Mouse (Mus musculus) midbrain, embryonic 14.5 days (tissue): Measurements from ENCODE around the gene Ubp1. TPM values are rescaled to one million over a fixed set of nuclear protein-coding genes. Genes with fewer than 3 reads are reported as not detected.
A peak's percentile ranks its signal among the peaks of the same experiment; 100 is the strongest.
"Not testable (repeated sequence)": the region's sequence is repeated elsewhere in the genome, so short reads cannot be mapped to it uniquely, and the experiment has no call there.

Experiments
- ATAC-seq: fragments of 200-750 bp; cut with Nextera tagmentation; 2 replicates; pipeline ENCODE4 v1.8.0; 2017; ENCODE audit warnings: moderate number of reproducible peaks, moderate library complexity; ENCODE audit not compliant: low FRiP score, low TSS enrichment
- DNase-seq: peaks from one replicate; pipeline ENCODE4 v3.0.0-alpha.2; 2015
- H3K27ac ChIP-seq: fragments of 300-500 bp; sonication (generic); replicated peaks from 2 replicates; pipeline ENCODE4 v1.5.1; 2014; ENCODE audit warnings: mild to moderate bottlenecking, low read depth, low read length, moderate library complexity
- H3K27me3 ChIP-seq: fragments of 300-500 bp; sonication (generic); 2 replicates; pipeline ENCODE4 v1.6.1; 2014; ENCODE audit warnings: low read length, control low read depth, mixed read lengths; ENCODE audit not compliant: control insufficient read depth, insufficient read depth
- H3K36me3 ChIP-seq: fragments of 300-500 bp; sonication (generic); 2 replicates; pipeline ENCODE4 v1.6.1; 2014; ENCODE audit warnings: low read length, control low read depth; ENCODE audit not compliant: control insufficient read depth, insufficient read depth
- H3K4me1 ChIP-seq: fragments of 300-500 bp; sonication (generic); 2 replicates; pipeline ENCODE4 v1.6.1; 2014; ENCODE audit warnings: mild to moderate bottlenecking, antibody characterized with exemption, low read length, control low read depth; ENCODE audit not compliant: control insufficient read depth, insufficient read depth
- H3K4me2 ChIP-seq: fragments of 300-500 bp; sonication (generic); 2 replicates; pipeline ENCODE4 v1.6.1; 2014; ENCODE audit warnings: mild to moderate bottlenecking, low read length, moderate library complexity
- H3K4me3 ChIP-seq: fragments of 300-500 bp; sonication (generic); replicated peaks from 2 replicates; pipeline ENCODE4 v1.5.1; 2014; ENCODE audit warnings: low read depth, low read length
- H3K9ac ChIP-seq: fragments of 300-500 bp; sonication (generic); replicated peaks from 2 replicates; pipeline ENCODE4 v1.6.1; 2014; ENCODE audit warnings: mild to moderate bottlenecking, low read length, moderate library complexity
- H3K9me3 ChIP-seq: fragments of 300-500 bp; sonication (generic); 2 replicates; pipeline ENCODE4 v1.6.1; 2016; ENCODE audit warnings: low read length, control low read depth, mixed read lengths; ENCODE audit not compliant: control insufficient read depth
- WGBS: fragments of 180-500 bp; shearing (Covaris S2); extraction: QIAGEN DNeasy Blood & Tissue Kit; methylation state at CpG from one replicate; pipeline ENCODE4 v1.1.7; 2014; 5-methylcytosine and 5-hydroxymethylcytosine counted together
- polyA plus RNA-seq: library from polyadenylated mRNA; unstranded; fragments of >200 nt; fragmentation: Nextera tagmentation; extraction: Ambion mirVana; gene quantifications from 2 replicates; pipeline ENCODE4 v1.2.1, GENCODE M21; 2014

Ubp1 gene
- polyA plus RNA-seq = 31.9 and 39.0 TPM in 2 replicates

DNA sequence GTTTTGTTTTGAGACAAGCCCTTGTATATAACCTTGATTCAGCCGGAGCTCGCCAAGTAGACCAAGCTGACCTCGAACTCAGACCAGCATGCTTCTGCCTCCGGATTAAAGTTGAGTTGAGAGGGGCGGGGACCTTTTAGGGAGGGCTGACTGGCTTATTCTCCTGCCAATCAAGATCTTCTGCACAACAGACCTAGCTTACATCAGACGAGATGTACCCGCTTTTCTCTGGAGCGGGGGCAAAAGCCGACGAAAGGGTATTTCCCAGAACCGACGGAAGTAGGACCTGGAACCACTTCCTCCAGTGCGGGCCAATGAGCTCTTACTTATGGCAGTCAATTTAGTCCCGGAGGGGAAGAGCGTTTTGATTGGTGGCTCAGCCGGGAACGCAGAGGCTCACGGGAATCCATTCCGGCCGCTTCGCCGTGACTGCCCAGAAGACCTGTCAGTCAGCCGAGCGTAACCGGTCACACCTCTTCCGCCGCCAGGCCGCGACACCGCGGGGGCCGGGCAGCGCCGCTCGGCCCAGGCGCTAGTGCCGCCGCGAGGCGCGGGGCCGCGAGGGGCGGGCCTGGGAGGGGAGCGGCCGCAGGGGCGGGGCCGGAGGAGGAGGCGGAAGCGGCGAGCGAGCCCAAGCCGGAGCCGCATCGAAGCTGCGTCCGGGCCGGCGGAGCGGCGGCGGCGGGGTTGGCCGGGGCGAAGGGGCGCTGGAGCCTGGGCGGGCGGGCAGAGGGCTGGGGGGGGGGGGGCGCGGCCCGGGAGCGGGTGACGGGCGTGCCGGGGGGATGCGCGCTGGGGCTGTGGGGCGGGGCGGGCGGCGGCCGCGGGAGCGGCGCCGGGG is at the start of gene Ubp1:
Ubp1 (plus strand) TSS at position 401 of the 841 bp plus-strand sequence.
- Histone ChIP-seq H3K27me3 (no peaks in the 10 kb centered on the region), H3K4me1 (peaks cover 22% of the 10 kb centered on the region), H3K9me3 (no peaks in the 10 kb centered on the region), H3K4me3 (peak within 1 kb of the TSS; percentile 93), H3K4me2 (peak within 1 kb of the TSS; percentile 82), H3K27ac (peak within 1 kb of the TSS; percentile 87), H3K9ac (peak within 1 kb of the TSS; percentile 91), H3K36me3 (no peaks in the 10 kb centered on the region)
- 1% methylated on average over 51 of the region's 86 CpGs for WGBS
- ATAC-seq (peak; percentile 96), DNase-seq (peak; percentile 98)

DNA sequence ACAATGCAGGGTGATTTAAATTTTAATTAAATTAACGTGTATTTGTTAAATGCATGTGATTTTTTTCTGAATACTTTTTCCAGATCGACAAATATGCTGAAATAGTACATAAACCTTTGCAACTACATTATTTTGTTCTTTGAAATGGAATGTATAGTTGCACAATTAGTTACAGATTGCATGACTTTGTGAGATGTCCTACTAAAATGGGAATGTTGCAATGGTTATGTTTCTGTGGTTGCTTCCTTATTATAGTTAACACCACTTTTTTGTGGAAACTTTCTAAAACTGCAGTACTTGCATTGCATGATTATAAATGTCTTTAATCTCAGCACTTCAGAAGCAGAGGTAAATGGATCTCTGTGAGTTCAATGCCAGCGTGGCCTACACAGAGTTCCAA is 35.8 kb upstream of the Ubp1 start:
- H3K36me3 ChIP-seq = peaks cover 88% of the 10 kb centered on the region
- no peak overlapping the region for H3K4me3 ChIP-seq
- no peak for DNase-seq
- H3K4me1 ChIP-seq = no peaks in the 10 kb centered on the region
- no peak overlapping the region for H3K27ac ChIP-seq
- ATAC-seq = no peak
- H3K4me2 ChIP-seq = no peak overlapping the region
- no peaks in the 10 kb centered on the region for H3K27me3 ChIP-seq
- WGBS = 97% methylated on average over 3 of the region's 3 CpGs
- no peak overlapping the region for H3K9ac ChIP-seq
- H3K9me3 ChIP-seq = no peaks in the 10 kb centered on the region

- H3K4me1 ChIP-seq = no peaks in the 10 kb centered on the region
- H3K27me3 ChIP-seq = no peaks in the 10 kb centered on the region
- no peak overlapping the region for H3K9ac ChIP-seq
- no peak overlapping the region for H3K4me3 ChIP-seq
- H3K4me2 ChIP-seq = no peak overlapping the region
- H3K9me3 ChIP-seq = no peaks in the 10 kb centered on the region
- DNase-seq (peak; percentile 8), ATAC-seq (no peak)
- peaks cover 87% of the 10 kb centered on the region for H3K36me3 ChIP-seq
- WGBS = 92% methylated on average over 4 of the region's 4 CpGs
- no peak overlapping the region for H3K27ac ChIP-seq
Measured at GRCm38 (mm10) chr9:113903136-113903535, 27.6 kb upstream of the Ubp1 start.

DNA sequence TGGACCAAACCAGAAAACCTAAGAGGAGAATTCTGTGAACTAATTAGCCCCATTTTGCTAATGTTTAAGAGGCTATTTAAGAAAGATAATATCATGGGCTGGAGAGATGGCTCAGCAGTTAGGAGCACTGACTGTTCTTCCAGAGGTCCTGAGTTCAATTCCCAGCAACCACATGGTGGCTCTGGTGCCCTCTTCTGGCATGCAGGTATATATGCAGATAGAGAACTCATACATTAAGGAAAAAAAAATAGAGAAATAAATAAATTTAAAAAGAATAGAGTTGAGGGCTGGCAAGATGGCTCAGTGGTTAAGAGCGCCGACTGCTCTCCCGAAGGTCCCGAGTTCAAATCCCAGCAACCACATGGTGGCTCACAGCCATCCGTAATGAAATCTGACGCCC is 26.4 kb upstream of the Ubp1 start:
- not testable (repeated sequence) for H3K27ac ChIP-seq, ATAC-seq, H3K4me1 ChIP-seq, H3K27me3 ChIP-seq, H3K9ac ChIP-seq, H3K4me2 ChIP-seq, H3K9me3 ChIP-seq, H3K4me3 ChIP-seq
- peak; percentile 8 for DNase-seq
- H3K36me3 ChIP-seq = peaks cover 90% of the 10 kb centered on the region
- WGBS = 98% methylated on average over 6 of the region's 6 CpGs

- Histone ChIP-seq H3K9me3 (no peaks in the 10 kb centered on the region), H3K4me2 (no peak overlapping the region), H3K36me3 (peaks cover 82% of the 10 kb centered on the region), H3K27me3 (no peaks in the 10 kb centered on the region), H3K4me1 (no peaks in the 10 kb centered on the region), H3K4me3 (no peak overlapping the region), H3K9ac (no peak overlapping the region), H3K27ac (no peak overlapping the region)
- DNase-seq (no peak), ATAC-seq (no peak)
- 98% methylated on average over 5 of the region's 5 CpGs for WGBS
Measured at GRCm38 (mm10) chr9:113915789-113916188, 14.9 kb upstream of the Ubp1 start.

DNA sequence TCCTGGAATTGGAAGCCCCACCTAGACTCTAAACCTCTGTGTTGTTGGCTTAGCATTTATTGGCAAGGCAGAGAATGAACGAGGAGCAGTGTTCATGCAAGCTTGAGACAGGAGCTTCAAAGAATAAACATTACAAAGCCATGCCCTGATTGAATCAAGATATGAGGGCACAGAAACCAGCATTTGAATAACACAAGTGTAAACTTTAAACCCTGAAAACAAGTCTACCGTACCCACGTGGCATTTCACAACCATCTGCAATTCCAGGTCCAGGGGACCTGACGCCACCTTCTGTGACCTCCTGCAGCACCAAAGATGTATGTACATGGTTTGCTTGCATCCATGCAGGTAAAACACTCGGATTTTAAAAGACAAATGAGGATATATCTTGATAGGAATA is 8.1 kb upstream of the Ubp1 start:
- Histone ChIP-seq H3K4me1 (no peaks in the 10 kb centered on the region), H3K9me3 (no peaks in the 10 kb centered on the region), H3K9ac (no peak overlapping the region), H3K4me2 (no peak overlapping the region), H3K36me3 (peaks cover 58% of the 10 kb centered on the region), H3K27me3 (no peaks in the 10 kb centered on the region), H3K27ac (no peak overlapping the region), H3K4me3 (no peak overlapping the region)
- DNase-seq (no peak), ATAC-seq (no peak)
- WGBS = 94% methylated on average over 5 of the region's 5 CpGs

DNA sequence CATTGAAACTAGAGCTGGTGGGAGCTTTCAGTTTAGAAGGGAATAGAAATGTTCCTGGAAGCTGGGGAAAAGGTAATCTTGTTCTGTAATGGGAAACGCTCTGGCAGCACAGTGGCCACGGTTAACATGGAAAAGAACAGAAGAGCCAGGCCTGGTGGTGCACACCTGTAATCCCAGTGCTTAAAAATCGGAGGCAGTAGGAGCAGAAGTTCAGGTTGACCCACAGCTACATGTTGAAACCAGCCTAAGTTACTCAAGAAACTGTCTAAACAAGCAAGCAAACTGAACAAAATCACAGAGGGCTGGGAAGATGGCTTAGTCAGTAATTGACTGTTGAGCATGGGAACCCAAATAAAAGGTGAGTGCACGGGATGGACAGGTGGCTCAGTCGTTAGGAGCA is 5.9 kb upstream of the Ubp1 start:
- WGBS = 88% methylated on average over 5 of the region's 5 CpGs
- ATAC-seq (no peak), DNase-seq (no peak)
- Histone ChIP-seq H3K27ac (no peak overlapping the region), H3K9ac (no peak overlapping the region), H3K4me3 (no peak overlapping the region), H3K9me3 (no peaks in the 10 kb centered on the region), H3K4me1 (no peaks in the 10 kb centered on the region), H3K36me3 (peaks cover 40% of the 10 kb centered on the region), H3K4me2 (no peak overlapping the region), H3K27me3 (no peaks in the 10 kb centered on the region)

- peaks cover 11% of the 10 kb centered on the region; the same call in 1 of the 2 replicates for H3K36me3 ChIP-seq
- no peak overlapping the region for H3K4me3 ChIP-seq
- H3K9me3 ChIP-seq = no peaks in the 10 kb centered on the region
- no peak overlapping the region for H3K4me2 ChIP-seq
- no peaks in the 10 kb centered on the region for H3K27me3 ChIP-seq
- WGBS = 93% methylated on average over 4 of the region's 4 CpGs
- peaks cover 20% of the 10 kb centered on the region for H3K4me1 ChIP-seq
- H3K27ac ChIP-seq = no peak overlapping the region
- no peak for DNase-seq
- no peak overlapping the region for H3K9ac ChIP-seq
- no peak for ATAC-seq
Measured at GRCm38 (mm10) chr9:113928591-113928990, 2.1 kb upstream of the Ubp1 start.

DNA sequence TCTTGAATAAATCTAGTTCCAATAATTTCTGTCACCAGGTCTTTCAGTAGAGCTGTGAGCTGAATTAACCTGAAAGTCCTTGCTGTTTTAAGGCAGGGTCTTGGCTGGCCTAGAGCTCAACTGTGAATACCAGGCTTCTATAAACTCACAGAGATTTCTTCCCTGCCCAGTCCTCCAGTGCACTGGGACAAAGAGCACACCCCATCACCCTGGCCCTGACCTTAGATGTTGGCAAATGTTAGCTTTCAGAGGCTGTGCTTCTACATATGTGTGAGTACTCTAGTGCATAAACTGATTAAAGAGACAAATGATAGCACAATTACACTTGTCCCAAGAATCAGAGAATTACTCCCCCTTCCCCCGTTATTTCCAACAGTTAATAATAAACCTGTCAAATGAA is 1.1 kb upstream of the Ubp1 start:
- Histone ChIP-seq H3K9ac (no peak overlapping the region), H3K4me2 (no peak overlapping the region), H3K27me3 (no peaks in the 10 kb centered on the region), H3K9me3 (no peaks in the 10 kb centered on the region), H3K4me3 (no peak overlapping the region), H3K4me1 (peaks cover 22% of the 10 kb centered on the region), H3K27ac (no peak overlapping the region), H3K36me3 (peaks cover 7% of the 10 kb centered on the region; the same call in 1 of the 2 replicates)
- no peak for ATAC-seq
- DNase-seq = no peak
- WGBS = 82% methylated on average over 1 of the region's 1 CpGs
